Mouse (Mus musculus) embryonic facial prominence, embryonic 15.5 days (tissue): ENCODE results near the gene Slc16a7. TPM values are rescaled to one million over a fixed set of nuclear protein-coding genes. Genes with fewer than 3 reads are reported as not detected.

ENCODE experiments used
- ATAC-seq: fragments of 200-750 bp; cut with Nextera tagmentation; 2 replicates; pipeline ENCODE4 v1.8.0; 2017; ENCODE audit warnings: low read depth, moderate TSS enrichment; ENCODE audit not compliant: insufficient number of reproducible peaks, low FRiP score, low TSS enrichment
- H3K27ac ChIP-seq: fragments of 300-500 bp; sonication (generic); replicated peaks from 2 replicates; pipeline ENCODE4 v1.5.1; 2015; ENCODE audit warnings: mild to moderate bottlenecking, inconsistent platforms
- H3K27me3 ChIP-seq: fragments of 300-500 bp; sonication (generic); 2 replicates; pipeline ENCODE4 v1.6.1; 2015; ENCODE audit warnings: inconsistent platforms
- H3K36me3 ChIP-seq: fragments of 300-500 bp; sonication (generic); 2 replicates; pipeline ENCODE4 v1.6.1; 2015; ENCODE audit warnings: mild to moderate bottlenecking, inconsistent platforms
- H3K4me1 ChIP-seq: fragments of 300-500 bp; sonication (generic); 2 replicates; pipeline ENCODE4 v1.6.1; 2015; ENCODE audit warnings: inconsistent platforms
- H3K4me2 ChIP-seq: fragments of 300-500 bp; sonication (generic); replicated peaks from 2 replicates; pipeline ENCODE4 v1.6.1; 2015; ENCODE audit warnings: mild to moderate bottlenecking, inconsistent platforms
- H3K4me3 ChIP-seq: fragments of 300-500 bp; sonication (generic); replicated peaks from 2 replicates; pipeline ENCODE4 v1.5.1; 2015; ENCODE audit warnings: mild to moderate bottlenecking, inconsistent platforms
- H3K9ac ChIP-seq: fragments of 300-500 bp; sonication (generic); 2 replicates; pipeline ENCODE4 v1.6.1; 2015; ENCODE audit warnings: inconsistent platforms
- H3K9me3 ChIP-seq: fragments of 300-500 bp; sonication (generic); replicated peaks from 2 replicates; pipeline ENCODE4 v1.6.1; 2016; ENCODE audit warnings: inconsistent platforms
- WGBS: fragments of 180-500 bp; shearing (Covaris S2); methylation state at CpG from one replicate; pipeline ENCODE4 v1.1.7; 2015; 5-methylcytosine and 5-hydroxymethylcytosine counted together
- polyA plus RNA-seq: library from polyadenylated mRNA; unstranded; fragments of >200 nt; fragmentation: Nextera tagmentation; extraction: Ambion mirVana; gene quantifications from 2 replicates; pipeline ENCODE4 v1.2.1, GENCODE M21; 2015

Gene Slc16a7
- polyA plus RNA-seq, 1 experiment from 2014 or later: 9.4 TPM

DNA sequence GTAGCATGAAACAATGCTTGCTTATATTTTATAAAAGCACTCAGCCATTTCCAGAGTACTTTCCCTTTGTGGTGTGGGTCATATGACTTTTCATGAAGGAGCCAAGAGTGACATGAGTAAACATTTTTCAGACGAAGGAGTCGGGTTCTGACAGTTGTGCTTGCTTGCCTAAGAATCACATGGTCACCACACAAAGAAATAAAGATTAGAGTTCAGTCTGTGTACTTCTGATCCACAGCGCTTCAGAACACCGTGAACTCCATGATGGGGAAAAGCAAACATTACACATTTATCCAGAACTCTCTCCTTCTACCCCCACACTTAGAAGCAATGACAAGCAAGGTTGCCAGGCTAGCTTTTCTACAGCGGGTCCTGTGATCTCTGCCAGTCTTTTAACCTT is 119.0 kb downstream of the Slc16a7 start:
- Histone ChIP-seq H3K4me2 (no peak overlapping the region), H3K9ac (no peak overlapping the region), H3K36me3 (no peaks in the 10 kb centered on the region), H3K4me3 (no peak overlapping the region), H3K4me1 (peaks cover 9% of the 10 kb centered on the region; the same call in 1 of the 2 replicates), H3K27me3 (no peaks in the 10 kb centered on the region), H3K9me3 (no peaks in the 10 kb centered on the region), H3K27ac (no peak overlapping the region)
- WGBS: 60% methylated on average over 5 of the region's 5 CpGs
- ATAC-seq: no peak

DNA sequence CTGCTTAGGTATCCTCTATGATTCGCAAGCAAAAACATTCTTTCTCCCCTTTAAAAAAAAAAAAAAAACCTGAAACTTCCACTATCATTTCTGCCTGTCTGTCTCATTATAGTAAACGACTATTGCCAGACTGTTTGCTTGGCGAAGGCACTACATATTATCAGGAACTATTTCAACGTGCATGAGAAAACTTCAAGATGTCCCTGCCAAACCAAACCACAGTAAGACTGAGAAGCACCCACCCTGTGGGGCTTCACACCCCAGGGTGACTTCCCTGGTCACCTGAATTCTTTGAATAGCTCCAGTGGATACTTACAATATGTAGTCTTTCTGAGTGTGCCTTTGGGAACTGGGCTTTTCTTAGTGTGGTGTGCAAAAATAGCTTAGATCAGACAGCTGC is 122.9 kb downstream of the Slc16a7 start:
- H3K4me2 ChIP-seq: no peak overlapping the region
- peaks cover 9% of the 10 kb centered on the region; the same call in 1 of the 2 replicates for H3K4me1 ChIP-seq
- no peak overlapping the region for H3K27ac ChIP-seq
- no peak overlapping the region for H3K9ac ChIP-seq
- no peaks in the 10 kb centered on the region for H3K27me3 ChIP-seq
- no peaks in the 10 kb centered on the region for H3K9me3 ChIP-seq
- no peak for ATAC-seq
- H3K36me3 ChIP-seq: no peaks in the 10 kb centered on the region
- no peak overlapping the region for H3K4me3 ChIP-seq
- WGBS: 49% methylated on average over 4 of the region's 4 CpGs

DNA sequence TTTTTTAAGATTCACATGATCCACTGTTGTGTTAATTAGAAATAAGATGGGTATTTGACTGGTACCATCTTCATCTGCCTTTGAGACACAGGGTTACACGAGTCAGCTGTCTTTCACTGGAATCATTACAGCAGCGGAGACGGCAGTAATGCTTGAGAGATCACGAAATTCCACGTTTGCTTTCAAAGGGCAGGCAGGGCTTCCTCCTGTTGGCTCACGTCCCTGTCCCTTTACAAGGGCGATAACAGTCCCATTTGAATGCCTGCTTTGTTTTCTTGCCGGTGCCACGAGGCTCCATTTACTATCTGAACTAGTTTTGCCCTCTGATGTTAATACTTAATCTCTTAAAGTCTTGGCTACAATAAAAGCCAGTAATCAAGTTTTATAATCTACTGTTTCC is 123.4 kb downstream of the Slc16a7 start:
- no peak overlapping the region for H3K4me2 ChIP-seq
- H3K36me3 ChIP-seq: no peaks in the 10 kb centered on the region
- 43% methylated on average over 9 of the region's 9 CpGs for WGBS
- no peaks in the 10 kb centered on the region for H3K27me3 ChIP-seq
- no peak overlapping the region for H3K27ac ChIP-seq
- peaks cover 9% of the 10 kb centered on the region; the same call in 1 of the 2 replicates for H3K4me1 ChIP-seq
- H3K4me3 ChIP-seq: no peak overlapping the region
- no peak overlapping the region for H3K9ac ChIP-seq
- no peaks in the 10 kb centered on the region for H3K9me3 ChIP-seq
- ATAC-seq: no peak

DNA sequence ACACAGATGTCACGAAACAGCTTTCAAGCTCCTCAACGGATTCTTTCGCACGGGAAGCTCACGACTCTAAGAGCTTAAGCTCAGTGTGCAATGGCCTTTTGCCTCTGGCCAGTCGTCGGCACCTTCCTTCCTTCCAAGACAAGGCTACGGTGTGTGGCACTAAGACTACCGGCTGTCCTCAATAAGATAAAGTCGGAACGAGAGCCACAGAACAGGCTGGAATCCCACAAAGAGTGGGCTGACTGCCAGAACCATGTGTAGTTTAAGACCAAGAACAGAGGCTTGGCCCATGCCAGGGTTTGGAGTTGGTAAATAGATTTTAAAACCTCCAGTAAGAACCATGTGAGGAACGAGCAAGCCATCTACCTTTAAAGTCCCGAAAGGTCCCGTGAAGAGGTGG is 123.8 kb downstream of the Slc16a7 start:
- no peak overlapping the region for H3K27ac ChIP-seq
- no peaks in the 10 kb centered on the region for H3K9me3 ChIP-seq
- no peak overlapping the region for H3K4me2 ChIP-seq
- peaks cover 9% of the 10 kb centered on the region; the same call in 1 of the 2 replicates for H3K4me1 ChIP-seq
- no peaks in the 10 kb centered on the region for H3K27me3 ChIP-seq
- no peaks in the 10 kb centered on the region for H3K36me3 ChIP-seq
- ATAC-seq: no peak
- no peak overlapping the region for H3K9ac ChIP-seq
- no peak overlapping the region for H3K4me3 ChIP-seq
- WGBS: 63% methylated on average over 14 of the region's 14 CpGs

DNA sequence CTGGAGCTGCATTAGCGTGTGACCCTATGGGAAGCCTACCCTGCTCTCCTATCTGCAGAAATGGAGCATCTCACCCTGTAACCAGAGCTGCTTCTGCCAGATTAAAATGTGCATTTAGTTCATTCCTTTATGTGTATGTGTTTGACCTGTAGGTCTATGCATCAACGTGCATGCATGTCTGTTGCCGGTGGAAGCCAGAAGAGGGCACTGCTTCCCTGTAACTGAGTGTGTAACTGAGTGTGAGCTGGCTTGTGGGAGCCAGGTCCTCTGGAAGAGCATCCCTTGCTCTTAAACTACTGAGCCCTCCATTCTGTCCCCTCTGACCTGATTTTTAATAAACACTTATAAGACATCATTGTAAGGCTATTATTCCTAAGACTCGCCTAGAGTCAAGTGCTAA is 124.3 kb downstream of the Slc16a7 start:
- no peak for ATAC-seq
- no peaks in the 10 kb centered on the region for H3K36me3 ChIP-seq
- H3K27me3 ChIP-seq: no peaks in the 10 kb centered on the region
- H3K9me3 ChIP-seq: no peaks in the 10 kb centered on the region
- H3K9ac ChIP-seq: no peak overlapping the region
- peaks cover 9% of the 10 kb centered on the region; the same call in 1 of the 2 replicates for H3K4me1 ChIP-seq
- no peak overlapping the region for H3K4me3 ChIP-seq
- no peak overlapping the region for H3K4me2 ChIP-seq
- 57% methylated on average over 4 of the region's 4 CpGs for WGBS
- no peak overlapping the region for H3K27ac ChIP-seq

DNA sequence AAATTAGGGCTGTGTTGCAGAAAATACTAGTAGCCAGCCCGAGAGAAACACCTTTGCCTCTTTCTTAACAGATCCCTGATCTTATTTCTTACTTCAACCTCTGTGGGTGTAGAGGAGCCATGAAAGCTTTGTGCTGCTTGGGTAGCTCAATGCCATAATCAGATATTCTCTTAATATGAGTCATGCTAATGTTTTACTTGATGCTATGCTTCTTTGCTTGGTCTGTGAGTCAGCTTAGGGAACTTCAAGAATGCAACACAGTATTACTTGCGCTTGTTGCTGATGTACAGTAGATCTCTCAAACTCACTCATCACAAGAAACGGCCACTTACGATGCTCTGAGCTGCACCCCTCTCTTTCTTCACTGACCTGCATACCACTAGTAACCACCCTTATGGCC is 133.4 kb downstream of the Slc16a7 start:
- H3K4me3 ChIP-seq: no peak overlapping the region
- H3K9me3 ChIP-seq: no peaks in the 10 kb centered on the region
- no peak for ATAC-seq
- H3K4me2 ChIP-seq: no peak overlapping the region
- no peaks in the 10 kb centered on the region for H3K36me3 ChIP-seq
- H3K9ac ChIP-seq: no peak overlapping the region
- H3K27me3 ChIP-seq: no peaks in the 10 kb centered on the region
- WGBS: 87% methylated on average over 4 of the region's 4 CpGs
- H3K27ac ChIP-seq: no peak overlapping the region
- no peaks in the 10 kb centered on the region for H3K4me1 ChIP-seq

DNA sequence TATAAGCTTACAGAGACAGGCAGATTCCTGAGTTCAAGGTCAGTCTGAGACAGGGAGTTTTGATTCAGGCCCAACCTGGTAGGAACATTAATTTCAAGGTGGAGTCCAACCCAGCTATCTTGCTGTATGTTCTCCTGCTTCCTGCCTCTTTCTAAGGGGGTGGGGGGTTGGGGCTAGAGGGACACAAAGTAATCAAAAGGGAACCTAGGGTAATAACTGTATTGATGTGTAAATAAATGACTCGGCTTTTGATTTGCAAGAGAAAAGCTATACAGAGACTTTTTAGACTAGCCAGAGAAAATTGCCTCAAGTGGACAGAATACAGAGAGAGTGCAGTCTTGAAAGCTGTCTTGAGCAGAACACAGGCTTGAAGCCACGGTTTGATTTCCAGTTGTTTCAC is 174.7 kb downstream of the Slc16a7 start:
- H3K4me1 ChIP-seq: no peaks in the 10 kb centered on the region
- no peak overlapping the region for H3K27ac ChIP-seq
- H3K27me3 ChIP-seq: no peaks in the 10 kb centered on the region
- 68% methylated on average over 2 of the region's 2 CpGs for WGBS
- no peaks in the 10 kb centered on the region for H3K9me3 ChIP-seq
- H3K4me3 ChIP-seq: no peak overlapping the region
- H3K9ac ChIP-seq: no peak overlapping the region
- H3K4me2 ChIP-seq: no peak overlapping the region
- ATAC-seq: no peak
- H3K36me3 ChIP-seq: no peaks in the 10 kb centered on the region

DNA sequence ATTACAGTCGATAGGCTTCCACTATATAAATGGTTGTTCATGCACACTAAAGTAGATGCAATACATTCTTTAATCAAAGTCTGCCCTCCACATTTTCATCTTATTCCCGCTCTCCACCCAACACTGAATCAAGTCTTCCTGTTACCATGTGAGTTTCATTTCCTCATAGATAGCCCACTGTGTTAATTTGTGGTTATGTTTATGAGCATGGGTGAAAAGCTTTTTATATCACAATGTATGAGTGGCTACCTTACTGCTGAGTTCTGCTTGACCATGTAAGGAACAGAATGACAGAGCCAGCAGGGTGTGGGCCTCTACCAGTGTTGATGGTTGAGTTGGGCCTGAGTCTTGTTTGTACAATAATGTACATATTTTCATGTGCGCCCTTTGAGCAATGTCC is 175.5 kb downstream of the Slc16a7 start:
- Histone ChIP-seq H3K36me3 (no peaks in the 10 kb centered on the region), H3K27ac (no peak overlapping the region), H3K4me3 (no peak overlapping the region), H3K9ac (no peak overlapping the region), H3K27me3 (no peaks in the 10 kb centered on the region), H3K4me1 (no peaks in the 10 kb centered on the region), H3K9me3 (no peaks in the 10 kb centered on the region), H3K4me2 (no peak overlapping the region)
- 90% methylated on average over 3 of the region's 3 CpGs for WGBS
- ATAC-seq: no peak

DNA sequence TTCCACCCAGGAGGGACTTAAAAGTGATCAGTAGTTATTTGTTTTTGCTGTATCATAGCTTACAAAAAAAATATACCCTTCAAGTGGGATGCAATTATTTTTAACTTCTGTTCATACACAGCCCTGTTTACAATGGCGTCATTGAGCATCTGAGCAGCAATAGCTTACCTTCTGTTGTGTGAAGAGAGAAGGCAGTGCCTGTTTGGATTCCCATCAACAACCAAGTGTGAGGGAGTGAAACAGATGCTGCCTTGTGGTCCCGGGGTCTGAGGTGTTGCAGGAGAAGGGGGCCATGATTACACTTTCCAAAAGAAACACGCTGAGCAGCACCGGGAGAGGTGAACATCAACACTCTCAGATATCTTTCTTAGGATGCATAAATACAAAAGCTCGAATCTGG is 201.7 kb downstream of the Slc16a7 start:
- no peaks in the 10 kb centered on the region for H3K27me3 ChIP-seq
- WGBS: 73% methylated on average over 5 of the region's 5 CpGs

DNA sequence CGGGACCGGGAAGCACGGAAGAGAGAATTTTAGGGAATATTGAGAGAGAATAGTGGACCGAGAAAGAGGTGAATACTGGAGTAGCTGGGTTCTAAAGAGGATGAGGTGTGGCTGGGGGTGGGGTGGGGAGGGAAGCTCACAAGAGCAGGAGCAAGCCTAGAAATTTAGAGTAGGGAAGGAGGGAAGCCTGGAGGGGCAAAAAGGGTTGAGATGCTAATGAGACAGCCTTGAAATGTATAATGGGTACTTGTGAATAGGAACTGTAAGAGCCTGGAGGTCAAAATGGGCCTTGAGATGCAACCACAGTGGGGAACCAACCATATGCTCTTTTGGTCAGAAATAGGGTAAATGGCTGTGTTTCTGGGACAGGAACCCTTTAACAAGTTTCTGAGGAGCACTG is 203.9 kb downstream of the Slc16a7 start:
- Histone ChIP-seq H3K4me1 (no peaks in the 10 kb centered on the region), H3K4me3 (no peak overlapping the region), H3K4me2 (no peak overlapping the region), H3K9ac (no peak overlapping the region), H3K9me3 (no peaks in the 10 kb centered on the region), H3K27me3 (no peaks in the 10 kb centered on the region), H3K36me3 (no peaks in the 10 kb centered on the region), H3K27ac (no peak overlapping the region)
- WGBS: 92% methylated on average over 4 of the region's 4 CpGs
- ATAC-seq: no peak

More for the DNA sequence above, 201.7 kb downstream of the Slc16a7 start:
- Histone ChIP-seq H3K36me3 (no peaks in the 10 kb centered on the region), H3K4me1 (no peaks in the 10 kb centered on the region), H3K4me2 (no peak overlapping the region), H3K9ac (no peak overlapping the region), H3K27ac (no peak overlapping the region), H3K4me3 (no peak overlapping the region), H3K9me3 (no peaks in the 10 kb centered on the region)
- ATAC-seq: no peak; the same call in 1 of the 2 replicates

DNA sequence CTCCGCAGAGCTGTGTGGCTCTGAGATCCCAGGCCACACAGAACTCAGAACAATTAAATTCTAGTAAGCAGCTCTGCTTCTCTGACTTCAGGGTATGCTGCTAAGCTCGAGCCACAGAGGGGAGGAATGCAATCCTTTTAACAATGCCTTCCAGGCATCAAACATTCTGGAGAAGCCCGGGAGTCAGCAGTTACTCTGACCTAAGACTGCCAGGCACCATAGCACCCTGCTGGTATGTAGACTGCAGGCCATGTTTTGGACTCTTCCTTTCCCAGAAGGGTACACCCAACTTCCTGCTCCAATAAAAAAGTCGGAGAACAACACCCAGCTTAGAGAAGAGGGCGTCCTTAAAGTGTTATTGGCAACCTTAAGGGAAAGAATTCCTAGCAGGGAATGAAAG is 205.1 kb downstream of the Slc16a7 start:
- Histone ChIP-seq H3K9ac (no peak overlapping the region), H3K4me3 (no peak overlapping the region), H3K4me1 (no peaks in the 10 kb centered on the region), H3K27ac (no peak overlapping the region), H3K9me3 (no peaks in the 10 kb centered on the region), H3K27me3 (no peaks in the 10 kb centered on the region), H3K4me2 (no peak overlapping the region), H3K36me3 (no peaks in the 10 kb centered on the region)
- no peak for ATAC-seq
- 30% methylated on average over 5 of the region's 5 CpGs for WGBS

DNA sequence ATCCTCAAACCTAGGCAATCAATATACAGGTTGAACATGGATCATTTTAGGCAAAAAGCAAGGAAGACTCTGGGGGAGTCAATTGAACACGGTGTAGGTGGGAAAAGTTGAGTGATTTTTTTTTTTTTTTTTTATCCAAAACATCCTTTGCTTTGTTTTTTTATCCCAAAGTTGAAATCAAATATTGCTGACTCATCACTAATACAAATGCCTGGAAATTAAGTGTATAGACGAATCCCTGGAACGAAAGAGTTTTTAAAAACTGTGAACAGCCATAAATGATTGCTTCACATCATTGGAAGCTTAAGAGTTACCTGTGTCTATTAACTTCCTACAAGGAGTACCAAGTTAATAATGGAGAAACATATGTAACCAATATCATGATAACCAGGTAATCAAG is 206.7 kb downstream of the Slc16a7 start:
- ATAC-seq: no peak
- no peak overlapping the region for H3K4me2 ChIP-seq
- H3K27me3 ChIP-seq: no peaks in the 10 kb centered on the region
- H3K36me3 ChIP-seq: no peaks in the 10 kb centered on the region
- 86% methylated on average over 3 of the region's 3 CpGs for WGBS
- no peak overlapping the region for H3K27ac ChIP-seq
- no peak overlapping the region for H3K4me3 ChIP-seq
- no peaks in the 10 kb centered on the region for H3K9me3 ChIP-seq
- H3K9ac ChIP-seq: no peak overlapping the region
- no peaks in the 10 kb centered on the region for H3K4me1 ChIP-seq
